Mouse (Mus musculus) bone marrow, adult 2 months (tissue): ENCODE results near the gene Sft2d2. TPM values are rescaled to one million over a fixed set of nuclear protein-coding genes. Genes with fewer than 3 reads are reported as not detected.
A peak's percentile ranks its signal among the peaks of the same experiment; 100 is the strongest.

Experiments used
- H3K27ac ChIP-seq: fragments of 200-500 bp; 2 replicates; pipeline ENCODE4 v1.5.1; 2012; ENCODE audit warnings: low read depth, mild to moderate bottlenecking, control low read depth, inconsistent platforms, low read length; ENCODE audit not compliant: control insufficient read depth, poor library complexity, insufficient read depth
- H3K4me1 ChIP-seq: fragments of 200-500 bp; 2 replicates; pipeline ENCODE4 v1.6.1; 2011; ENCODE audit warnings: low read length; ENCODE audit not compliant: control insufficient read depth, insufficient read depth
- H3K4me3 ChIP-seq: fragments of 200-500 bp; replicated peaks from 2 replicates; pipeline ENCODE3; 2011; ENCODE audit warnings: mild to moderate bottlenecking, low read depth, low read length, control low read depth; ENCODE audit not compliant: control insufficient read depth
- CTCF ChIP-seq: fragments of 200-500 bp; IDR thresholded peaks from 2 replicates; pipeline ENCODE4 v1.5.1; 2011; ENCODE audit warnings: low read length, control low read depth; ENCODE audit not compliant: control insufficient read depth, insufficient read depth
- POLR2A ChIP-seq: fragments of 200-500 bp; IDR thresholded peaks from 2 replicates; pipeline ENCODE4 v1.6.1; 2011; ENCODE audit warnings: low read depth, mild to moderate bottlenecking, control low read depth, low read length, borderline replicate concordance; ENCODE audit not compliant: control insufficient read depth
- WGBS: fragments of 180-500 bp; shearing (Covaris S2); methylation state at CpG from one replicate; pipeline ENCODE4 v1.1.7; 2018; 5-methylcytosine and 5-hydroxymethylcytosine counted together
- polyA plus RNA-seq: library from polyadenylated mRNA; stranded (reverse); fragments of >200 nt; gene quantifications from 2 replicates; pipeline ENCODE4 v1.2.4, GENCODE M21; 2011; ENCODE audit warnings: low replicate concordance; ENCODE audit not compliant: missing spikeins, insufficient read depth, insufficient read length

Gene Sft2d2
- polyA plus RNA-seq, result 6.4 and 14.3 TPM in 2 replicates

GRCm38 (mm10) chr1:165193880-165194661, at the start of gene Sft2d2:
TSS of gene Sft2d2 (minus strand) at chr1:165194438.
- peaks cover 1% of the 10 kb centered on the region; the same call in 1 of the 2 replicates for H3K4me1 ChIP-seq
- H3K4me3 ChIP-seq, result peak within 1 kb of the TSS; percentile 80
- peak within 1 kb of the TSS; percentile 93 for H3K27ac ChIP-seq
- TF ChIP-seq POLR2A (peak; percentile 42; the same call in 1 of the 2 replicates), CTCF (0 out of 2 replicates have a peak, but pooled peaks have one; percentile 7)
- WGBS, result 1% methylated on average over 69 of the region's 69 CpGs

- H3K4me3 ChIP-seq, result peak within 1 kb of the TSS; percentile 92
- under 1% methylated on average over 76 of the region's 76 CpGs for WGBS
- no peaks in the 10 kb centered on the region for H3K4me1 ChIP-seq
- H3K27ac ChIP-seq, result peak within 1 kb of the TSS; percentile 89
- peak; percentile 89 for TF ChIP-seq POLR2A
- no peak for TF ChIP-seq CTCF
Observed at GRCm38 (mm10) chr1:165236321-165237298, 42.4 kb upstream of the Sft2d2 start, which contains the start of gene Tiprl. TSS of gene Tiprl (minus strand) at chr1:165236996.

- H3K27ac ChIP-seq, result no peak overlapping the region
- WGBS, result 11% methylated on average over 10 of the region's 10 CpGs
- no peaks in the 10 kb centered on the region for H3K4me1 ChIP-seq
- no peak for TF ChIP-seq CTCF
- TF ChIP-seq POLR2A, result no peak
- H3K4me3 ChIP-seq, result peak overlapping the region; percentile 92
Observed at GRCm38 (mm10) chr1:165235846-165236245, 41.6 kb upstream of the Sft2d2 start.

- 75% methylated on average over 2 of the region's 2 CpGs for WGBS
- Histone ChIP-seq H3K4me3 (no peak overlapping the region), H3K27ac (no peak overlapping the region), H3K4me1 (no peaks in the 10 kb centered on the region)
- TF ChIP-seq CTCF (no peak), POLR2A (no peak)
Observed at GRCm38 (mm10) chr1:165233806-165234205, 39.6 kb upstream of the Sft2d2 start.

GRCm38 (mm10) chr1:165230691-165231090, 36.5 kb upstream of the Sft2d2 start:
- 88% methylated on average over 4 of the region's 4 CpGs for WGBS
- no peak overlapping the region for H3K4me3 ChIP-seq
- TF ChIP-seq CTCF (no peak), POLR2A (no peak)
- H3K4me1 ChIP-seq, result no peaks in the 10 kb centered on the region
- H3K27ac ChIP-seq, result no peak overlapping the region

GRCm38 (mm10) chr1:165229577-165229976, 35.3 kb upstream of the Sft2d2 start:
- no peak overlapping the region for H3K4me3 ChIP-seq
- TF ChIP-seq POLR2A (no peak), CTCF (no peak)
- 89% methylated on average over 9 of the region's 9 CpGs for WGBS
- no peaks in the 10 kb centered on the region for H3K4me1 ChIP-seq
- H3K27ac ChIP-seq, result no peak overlapping the region

GRCm38 (mm10) chr1:165217023-165217589, 22.9 kb upstream of the Sft2d2 start:
- no peak overlapping the region for H3K27ac ChIP-seq
- no peak overlapping the region for H3K4me3 ChIP-seq
- WGBS, result 67% methylated on average over 2 of the region's 2 CpGs
- no peak for TF ChIP-seq CTCF
- H3K4me1 ChIP-seq, result peaks cover 2% of the 10 kb centered on the region; the same call in 1 of the 2 replicates

GRCm38 (mm10) chr1:165215831-165216230, 21.6 kb upstream of the Sft2d2 start:
- WGBS, result 27% methylated on average over 7 of the region's 7 CpGs

More at GRCm38 (mm10) chr1:165215831-165216230, 21.6 kb upstream of the Sft2d2 start:
- no peak overlapping the region for H3K4me3 ChIP-seq
- TF ChIP-seq POLR2A, result no peak
- no peak for TF ChIP-seq CTCF
- no peak overlapping the region for H3K27ac ChIP-seq
- H3K4me1 ChIP-seq, result peaks cover 2% of the 10 kb centered on the region; the same call in 1 of the 2 replicates
